Mouse (Mus musculus) embryonic facial prominence, embryonic 15.5 days (tissue): ENCODE data around the gene Isyna1. TPM values are rescaled to one million over a fixed set of nuclear protein-coding genes. Genes with fewer than 3 reads are reported as not detected.

Experiments
- ATAC-seq: fragments of 200-750 bp; cut with Nextera tagmentation; 2 replicates; pipeline ENCODE4 v1.8.0; 2017; ENCODE audit warnings: low read depth, moderate TSS enrichment; ENCODE audit not compliant: insufficient number of reproducible peaks, low FRiP score, low TSS enrichment
- H3K27ac ChIP-seq: fragments of 300-500 bp; sonication (generic); replicated peaks from 2 replicates; pipeline ENCODE4 v1.5.1; 2015; ENCODE audit warnings: mild to moderate bottlenecking, inconsistent platforms
- H3K27me3 ChIP-seq: fragments of 300-500 bp; sonication (generic); 2 replicates; pipeline ENCODE4 v1.6.1; 2015; ENCODE audit warnings: inconsistent platforms
- H3K36me3 ChIP-seq: fragments of 300-500 bp; sonication (generic); 2 replicates; pipeline ENCODE4 v1.6.1; 2015; ENCODE audit warnings: mild to moderate bottlenecking, inconsistent platforms
- H3K4me1 ChIP-seq: fragments of 300-500 bp; sonication (generic); 2 replicates; pipeline ENCODE4 v1.6.1; 2015; ENCODE audit warnings: inconsistent platforms
- H3K4me2 ChIP-seq: fragments of 300-500 bp; sonication (generic); replicated peaks from 2 replicates; pipeline ENCODE4 v1.6.1; 2015; ENCODE audit warnings: mild to moderate bottlenecking, inconsistent platforms
- H3K4me3 ChIP-seq: fragments of 300-500 bp; sonication (generic); replicated peaks from 2 replicates; pipeline ENCODE4 v1.5.1; 2015; ENCODE audit warnings: mild to moderate bottlenecking, inconsistent platforms
- H3K9ac ChIP-seq: fragments of 300-500 bp; sonication (generic); 2 replicates; pipeline ENCODE4 v1.6.1; 2015; ENCODE audit warnings: inconsistent platforms
- H3K9me3 ChIP-seq: fragments of 300-500 bp; sonication (generic); replicated peaks from 2 replicates; pipeline ENCODE4 v1.6.1; 2016; ENCODE audit warnings: inconsistent platforms
- WGBS: fragments of 180-500 bp; shearing (Covaris S2); methylation state at CpG from one replicate; pipeline ENCODE4 v1.1.7; 2015; 5-methylcytosine and 5-hydroxymethylcytosine counted together
- polyA plus RNA-seq: library from polyadenylated mRNA; unstranded; fragments of >200 nt; fragmentation: Nextera tagmentation; extraction: Ambion mirVana; gene quantifications from 2 replicates; pipeline ENCODE4 v1.2.1, GENCODE M21; 2015

The Isyna1 gene
- polyA plus RNA-seq, 1 experiment from 2014 or later: 143 TPM

DNA sequence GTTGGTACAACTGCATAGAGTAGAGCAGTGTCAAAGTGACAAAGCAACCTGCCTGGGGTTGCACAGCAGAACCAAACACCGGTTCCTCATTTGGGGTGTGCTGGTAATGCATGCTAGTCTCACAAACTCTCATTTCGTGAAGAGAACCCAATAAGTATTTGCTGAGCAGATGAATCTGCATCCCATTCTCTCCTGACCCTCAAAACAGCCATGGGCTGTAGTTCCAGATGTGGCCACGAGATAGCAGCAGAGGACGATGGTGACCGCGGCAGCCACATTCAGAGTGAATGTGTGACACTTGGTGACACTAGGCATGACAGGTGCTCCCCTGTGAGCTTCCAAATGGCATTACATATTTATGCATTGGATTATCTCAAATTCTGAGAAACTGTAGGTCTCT is 17.7 kb downstream of the Isyna1 start:
- Histone ChIP-seq H3K27me3 (no peaks in the 10 kb centered on the region), H3K4me2 (peak overlapping the region; percentile 95)
- no peak for ATAC-seq

DNA sequence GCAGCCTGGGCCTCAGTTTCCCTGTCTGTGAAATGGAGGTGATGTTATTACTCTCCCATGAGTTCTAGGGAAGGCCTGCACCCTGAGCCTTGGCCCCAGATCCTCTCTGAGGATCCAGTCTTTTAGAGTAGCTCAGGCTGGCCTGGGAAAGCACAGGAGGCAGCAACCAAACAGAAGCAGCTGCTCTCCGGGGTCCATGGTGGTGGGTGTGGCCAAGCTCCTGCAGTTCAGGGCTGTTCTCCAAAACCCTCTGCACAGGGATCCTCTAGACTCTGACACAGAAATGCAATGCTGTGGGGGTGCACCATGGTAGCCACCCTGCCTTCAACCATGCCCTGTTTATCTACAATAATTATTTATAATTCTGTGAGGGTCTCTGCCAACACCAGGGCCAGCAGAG is 19.6 kb downstream of the Isyna1 start:
- Histone ChIP-seq H3K4me1 (peaks cover 31% of the 10 kb centered on the region), H3K27ac (no peak overlapping the region), H3K4me2 (no peak overlapping the region), H3K9me3 (no peaks in the 10 kb centered on the region), H3K4me3 (no peak overlapping the region), H3K9ac (no peak overlapping the region), H3K36me3 (no peaks in the 10 kb centered on the region), H3K27me3 (no peaks in the 10 kb centered on the region)
- 5% methylated on average over 1 of the region's 1 CpGs for WGBS
- ATAC-seq: no peak

More for the DNA sequence above, 17.7 kb downstream of the Isyna1 start:
- H3K4me1 ChIP-seq: peaks cover 49% of the 10 kb centered on the region
- H3K9ac ChIP-seq: peak overlapping the region; percentile 51
- H3K9me3 ChIP-seq: no peaks in the 10 kb centered on the region
- H3K4me3 ChIP-seq: peak overlapping the region; percentile 87
- peak overlapping the region; percentile 98 for H3K27ac ChIP-seq
- under 1% methylated on average over 6 of the region's 6 CpGs for WGBS
- H3K36me3 ChIP-seq: no peaks in the 10 kb centered on the region

DNA sequence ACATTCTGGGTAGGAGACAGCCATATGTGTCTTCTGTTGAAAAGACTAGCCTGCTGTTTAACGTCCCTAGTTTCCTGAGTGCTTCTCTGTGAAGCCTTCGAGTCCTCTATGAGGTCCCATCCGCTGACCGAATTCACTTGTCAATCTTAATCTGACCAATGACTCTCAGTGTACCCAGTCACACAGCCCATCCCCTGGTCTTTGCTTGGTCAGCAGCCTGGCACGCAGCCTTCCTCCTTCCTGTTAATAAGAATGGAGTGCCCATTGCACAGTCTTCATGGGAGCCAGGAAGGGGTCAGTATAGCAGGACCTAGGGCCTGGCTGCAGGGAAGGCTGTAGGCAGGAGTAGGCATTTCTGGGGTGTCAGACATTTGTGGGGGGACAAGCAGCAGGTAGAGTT is 20.3 kb downstream of the Isyna1 start:
- Histone ChIP-seq H3K36me3 (no peaks in the 10 kb centered on the region), H3K4me2 (no peak overlapping the region), H3K4me1 (peaks cover 24% of the 10 kb centered on the region), H3K9ac (no peak overlapping the region), H3K27me3 (no peaks in the 10 kb centered on the region), H3K27ac (no peak overlapping the region), H3K9me3 (no peaks in the 10 kb centered on the region), H3K4me3 (no peak overlapping the region)
- WGBS: 73% methylated on average over 5 of the region's 5 CpGs
- no peak for ATAC-seq

DNA sequence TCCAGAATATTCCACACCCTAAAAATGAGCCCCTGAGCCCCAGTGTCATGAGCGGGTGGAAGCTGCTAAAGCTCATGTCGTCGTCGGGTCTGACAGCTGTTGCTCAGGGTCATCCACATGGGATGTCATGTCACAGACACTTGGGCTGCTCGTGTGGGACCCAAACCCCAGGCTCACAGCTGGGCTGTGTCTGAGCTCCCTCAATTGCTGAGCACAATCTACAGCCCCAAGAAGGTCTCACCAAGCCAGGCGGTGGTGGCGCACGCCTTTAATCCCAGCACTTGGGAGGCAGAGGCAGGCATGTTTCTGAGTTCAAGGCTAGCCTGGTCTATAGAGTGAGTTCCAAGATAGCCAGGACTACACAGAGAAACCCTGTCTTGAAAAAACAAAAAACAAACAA is 21.1 kb downstream of the Isyna1 start:
- H3K9me3 ChIP-seq: no peaks in the 10 kb centered on the region
- no peak for ATAC-seq
- peaks cover 16% of the 10 kb centered on the region for H3K4me1 ChIP-seq
- H3K9ac ChIP-seq: no peak overlapping the region
- WGBS: 81% methylated on average over 8 of the region's 8 CpGs
- no peak overlapping the region for H3K27ac ChIP-seq
- 0 out of 2 replicates have a peak, but pooled peaks cover under 1% of the 10 kb centered on the region for H3K27me3 ChIP-seq
- no peak overlapping the region for H3K4me2 ChIP-seq
- H3K36me3 ChIP-seq: no peaks in the 10 kb centered on the region
- no peak overlapping the region for H3K4me3 ChIP-seq

DNA sequence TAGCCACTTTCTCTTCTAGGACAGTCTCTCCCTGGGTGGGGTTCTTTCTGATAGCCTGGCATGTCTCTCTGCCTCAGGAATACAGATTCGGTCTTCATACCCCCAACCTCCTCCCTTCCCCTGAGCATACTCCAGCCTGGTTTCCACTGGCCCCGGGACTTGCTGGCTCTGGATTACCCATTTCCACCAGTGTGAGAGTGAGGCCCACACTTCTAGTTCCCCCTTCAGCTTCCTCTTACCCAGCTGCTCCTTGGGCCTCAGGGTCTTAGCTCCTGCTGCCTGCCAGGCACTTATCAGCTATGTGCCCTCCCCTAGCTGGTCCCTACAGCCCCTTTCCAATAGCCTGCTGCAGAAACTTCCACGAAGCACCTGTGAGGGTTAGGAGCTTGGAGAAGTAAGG is 21.7 kb downstream of the Isyna1 start, which contains the start of gene Lrrc25:
Gene Lrrc25, plus strand, starts transcription at position 262 of the 400 bp plus-strand sequence.
- H3K4me2 ChIP-seq: no peak within 1 kb of the TSS
- 0 out of 2 replicates have a peak, but pooled peaks cover 3% of the 10 kb centered on the region for H3K27me3 ChIP-seq
- peaks cover 10% of the 10 kb centered on the region; the same call in 1 of the 2 replicates for H3K4me1 ChIP-seq
- H3K27ac ChIP-seq: no peak within 1 kb of the TSS
- H3K9ac ChIP-seq: no peak within 1 kb of the TSS
- 81% methylated on average over 3 of the region's 3 CpGs for WGBS
- ATAC-seq: no peak
- no peak within 1 kb of the TSS for H3K4me3 ChIP-seq
- H3K36me3 ChIP-seq: no peaks in the 10 kb centered on the region
- no peaks in the 10 kb centered on the region for H3K9me3 ChIP-seq

DNA sequence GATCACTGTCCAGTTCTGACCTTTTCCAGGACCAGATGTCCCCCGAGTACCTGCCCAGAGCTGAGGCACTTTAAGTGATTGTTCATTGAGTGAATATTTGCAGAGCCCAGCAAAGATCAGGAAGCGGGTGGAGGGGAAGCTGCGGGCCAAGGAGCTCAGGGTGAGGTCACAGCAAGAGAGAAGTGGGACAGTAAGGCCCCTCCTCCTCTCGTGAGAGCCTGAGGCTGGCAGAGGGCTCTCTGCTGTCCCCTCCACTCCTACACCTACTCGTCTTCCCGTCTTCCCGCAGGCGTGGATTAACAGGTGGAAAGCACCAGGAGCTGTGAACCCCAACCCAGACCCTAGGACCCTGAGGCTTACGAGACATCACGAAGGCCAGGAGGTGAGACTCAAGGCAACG is 22.5 kb downstream of the Isyna1 start:
- no peaks in the 10 kb centered on the region for H3K36me3 ChIP-seq
- no peak overlapping the region for H3K27ac ChIP-seq
- ATAC-seq: no peak
- H3K4me3 ChIP-seq: no peak overlapping the region
- 42% methylated on average over 11 of the region's 11 CpGs for WGBS
- H3K4me1 ChIP-seq: peaks cover 2% of the 10 kb centered on the region; the same call in 1 of the 2 replicates
- H3K9me3 ChIP-seq: no peaks in the 10 kb centered on the region
- H3K27me3 ChIP-seq: peaks cover 7% of the 10 kb centered on the region; the same call in 1 of the 2 replicates
- H3K4me2 ChIP-seq: no peak overlapping the region
- H3K9ac ChIP-seq: no peak overlapping the region

DNA sequence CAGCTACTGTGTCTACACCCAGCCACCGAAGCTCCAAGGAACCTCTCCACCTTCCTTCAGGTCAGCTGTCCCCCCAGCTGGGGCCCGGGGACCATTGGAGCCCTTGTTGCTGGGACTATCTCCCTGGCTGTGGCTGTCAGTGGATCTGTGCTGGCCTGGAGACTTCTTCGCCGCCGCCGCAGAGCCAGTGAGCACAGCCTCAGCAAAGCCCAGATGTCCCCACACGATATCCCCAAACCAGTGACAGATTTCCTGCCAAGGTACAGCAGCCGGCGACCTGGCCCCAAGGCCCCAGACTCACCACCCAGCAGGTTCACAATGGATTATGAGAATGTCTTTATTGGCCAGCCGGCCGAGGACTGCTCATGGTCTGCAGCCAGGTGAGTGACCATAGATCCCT is 23.8 kb downstream of the Isyna1 start:
- ATAC-seq: no peak

DNA sequence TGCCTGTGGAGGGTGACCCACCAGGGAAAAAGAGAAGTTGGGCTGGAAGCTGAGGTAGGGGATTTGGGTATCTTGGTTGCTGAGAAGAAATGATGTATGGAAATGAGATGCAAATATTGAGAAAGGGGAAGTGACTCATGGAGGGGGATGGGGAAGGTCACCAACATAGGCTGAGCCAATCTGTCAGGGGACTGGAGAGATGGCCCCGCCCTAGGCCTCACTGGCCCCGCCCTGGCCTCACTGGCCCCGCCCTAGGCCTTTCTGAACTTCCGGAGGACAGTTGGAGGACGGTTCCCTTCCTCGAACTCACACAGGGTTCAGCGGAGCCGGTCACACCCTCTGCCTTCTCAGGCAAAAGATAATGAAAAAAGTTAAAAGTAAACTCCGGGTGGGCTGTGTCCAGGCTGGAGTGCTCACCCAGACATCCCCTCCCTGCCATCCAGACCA is 24.7 kb downstream of the Isyna1 start:
- Histone ChIP-seq H3K27ac (no peak overlapping the region), H3K4me2 (no peak overlapping the region), H3K4me3 (no peak overlapping the region), H3K9me3 (no peaks in the 10 kb centered on the region), H3K4me1 (no peaks in the 10 kb centered on the region), H3K36me3 (no peaks in the 10 kb centered on the region), H3K27me3 (peaks cover 17% of the 10 kb centered on the region), H3K9ac (no peak overlapping the region)
- WGBS: 38% methylated on average over 9 of the region's 9 CpGs
- peak; percentile 43; the same call in 1 of the 2 replicates for ATAC-seq

More for the DNA sequence above, 23.8 kb downstream of the Isyna1 start:
- Histone ChIP-seq H3K4me1 (no peaks in the 10 kb centered on the region), H3K27ac (no peak overlapping the region), H3K4me3 (no peak overlapping the region), H3K27me3 (peaks cover 17% of the 10 kb centered on the region), H3K9me3 (no peaks in the 10 kb centered on the region), H3K4me2 (no peak overlapping the region), H3K36me3 (no peaks in the 10 kb centered on the region), H3K9ac (no peak overlapping the region)
- WGBS: 73% methylated on average over 11 of the region's 11 CpGs

DNA sequence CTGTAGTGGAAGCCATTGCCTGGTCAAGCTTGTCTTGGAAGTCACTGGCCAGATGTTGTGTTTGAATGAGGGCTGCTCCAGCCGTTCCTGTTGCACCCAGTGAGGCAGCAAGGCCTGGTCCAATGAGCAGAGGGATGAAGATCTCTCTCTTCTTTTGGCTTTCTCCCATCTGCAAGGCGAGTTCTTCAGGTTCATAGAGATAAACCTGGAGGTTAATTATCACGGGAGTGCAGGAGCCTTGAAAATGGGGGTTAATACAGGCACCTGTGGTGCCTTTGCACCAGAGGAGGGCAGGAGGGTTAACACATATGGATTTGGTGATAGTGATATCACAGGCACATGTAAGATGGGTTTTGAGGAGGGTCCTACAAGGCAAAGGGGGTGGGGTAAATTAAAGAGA is 28.0 kb downstream of the Isyna1 start:
- H3K9me3 ChIP-seq: no peaks in the 10 kb centered on the region
- H3K36me3 ChIP-seq: no peaks in the 10 kb centered on the region
- H3K27me3 ChIP-seq: peaks cover 17% of the 10 kb centered on the region
- 51% methylated on average over 3 of the region's 3 CpGs for WGBS
- H3K27ac ChIP-seq: no peak overlapping the region
- no peak overlapping the region for H3K9ac ChIP-seq
- H3K4me2 ChIP-seq: no peak overlapping the region
- 0 out of 2 replicates have a peak, but pooled peaks cover 5% of the 10 kb centered on the region for H3K4me1 ChIP-seq
- no peak overlapping the region for H3K4me3 ChIP-seq
- no peak for ATAC-seq

DNA sequence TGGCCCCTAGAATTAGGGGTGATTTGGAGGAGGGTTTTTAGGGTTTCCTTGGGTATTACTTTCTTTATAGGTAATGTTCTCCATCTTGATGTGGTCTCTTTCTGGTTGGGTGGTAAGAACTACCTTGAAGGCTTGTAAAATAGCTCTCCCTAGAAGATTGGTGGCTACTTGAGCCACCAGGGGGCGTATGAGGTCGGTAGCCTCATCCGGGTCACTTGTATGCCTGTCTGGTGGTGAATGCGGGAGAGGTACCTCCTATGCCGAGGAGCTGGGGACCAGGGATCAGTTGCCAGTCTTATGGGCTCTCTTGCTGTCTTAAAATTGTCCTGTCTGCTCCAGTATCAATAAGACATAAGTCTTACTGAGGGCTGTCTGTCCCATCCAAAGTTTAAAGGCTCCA is 30.9 kb downstream of the Isyna1 start:
- Histone ChIP-seq H3K27me3 (peaks cover 17% of the 10 kb centered on the region), H3K4me2 (0 out of 2 replicates have a peak overlapping the region, but pooled peaks have one; percentile 8), H3K27ac (no peak overlapping the region), H3K4me1 (peaks cover 9% of the 10 kb centered on the region), H3K36me3 (no peaks in the 10 kb centered on the region), H3K9me3 (no peaks in the 10 kb centered on the region), H3K9ac (no peak overlapping the region), H3K4me3 (no peak overlapping the region)
- no peak for ATAC-seq
- WGBS: 12% methylated on average over 5 of the region's 5 CpGs

DNA sequence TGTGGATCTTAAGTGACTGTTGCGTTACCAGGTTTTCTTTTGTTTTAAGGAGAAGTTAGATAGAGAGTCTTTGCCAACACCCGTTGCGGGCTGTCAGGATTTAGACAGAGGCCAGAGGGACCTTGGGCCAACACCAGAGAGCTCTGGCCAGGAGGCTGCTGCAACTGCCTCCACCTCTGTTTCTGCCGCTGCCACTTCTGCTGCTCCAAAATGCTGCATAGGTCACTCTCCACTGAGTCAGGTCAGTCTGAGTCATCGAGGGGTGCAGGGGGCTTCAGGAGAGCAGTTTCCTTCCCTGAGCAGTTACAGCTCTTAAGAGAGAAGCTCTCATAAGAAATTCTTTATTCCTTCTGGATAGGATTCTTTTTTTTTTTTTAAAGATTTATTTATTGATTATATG is 32.9 kb downstream of the Isyna1 start:
- Histone ChIP-seq H3K27me3 (peaks cover 17% of the 10 kb centered on the region), H3K4me2 (no peak overlapping the region), H3K36me3 (no peaks in the 10 kb centered on the region), H3K9ac (no peak overlapping the region), H3K4me3 (no peak overlapping the region), H3K9me3 (no peaks in the 10 kb centered on the region), H3K4me1 (peaks cover 25% of the 10 kb centered on the region), H3K27ac (no peak overlapping the region)
- WGBS: 85% methylated on average over 5 of the region's 5 CpGs
- ATAC-seq: no peak

DNA sequence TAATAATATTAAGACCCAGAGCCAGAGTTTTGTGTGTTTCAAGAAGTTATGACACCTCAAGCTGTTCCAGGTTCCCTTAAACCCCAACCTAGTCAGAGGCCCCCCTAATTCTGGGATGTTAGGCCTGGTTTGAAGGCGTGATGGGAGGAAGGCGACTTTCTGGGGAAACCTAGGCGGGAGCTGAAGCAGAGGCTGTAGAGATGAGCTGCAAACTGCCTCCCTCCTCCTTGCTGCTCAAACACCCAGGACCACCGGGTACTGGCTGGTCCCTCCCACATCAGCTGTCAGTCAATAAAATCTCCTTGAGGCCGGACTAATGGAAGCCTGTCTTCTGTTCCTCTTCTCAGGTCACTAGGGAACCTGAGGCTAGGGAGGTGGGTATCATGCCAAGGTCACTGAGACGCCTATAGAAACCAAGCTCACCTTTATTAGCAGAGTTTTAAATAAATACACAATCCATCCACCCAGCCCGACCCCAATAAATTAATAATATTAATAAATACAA is 34.9 kb downstream of the Isyna1 start:
- no peak for ATAC-seq
- Histone ChIP-seq H3K27ac (peak overlapping the region; percentile 23; the same call in 1 of the 2 replicates), H3K27me3 (peaks cover 11% of the 10 kb centered on the region), H3K4me3 (peak overlapping the region; percentile 56), H3K9me3 (no peaks in the 10 kb centered on the region), H3K4me1 (peaks cover 30% of the 10 kb centered on the region), H3K36me3 (no peaks in the 10 kb centered on the region), H3K4me2 (peak overlapping the region; percentile 83), H3K9ac (peak overlapping the region; percentile 37; the same call in 1 of the 2 replicates)
- 48% methylated on average over 7 of the region's 7 CpGs for WGBS
